Mouse (Mus musculus) midbrain, embryonic 14.5 days (tissue): ENCODE results near the gene Slc39a9. TPM values are rescaled to one million over a fixed set of nuclear protein-coding genes. Genes with fewer than 3 reads are reported as not detected.
A peak's percentile ranks its signal among the peaks of the same experiment; 100 is the strongest.

Experiments
- ATAC-seq: fragments of 200-750 bp; cut with Nextera tagmentation; 2 replicates; pipeline ENCODE4 v1.8.0; 2017; ENCODE audit warnings: moderate number of reproducible peaks, moderate library complexity; ENCODE audit not compliant: low FRiP score, low TSS enrichment
- DNase-seq: peaks from one replicate; pipeline ENCODE4 v3.0.0-alpha.2; 2015
- H3K27ac ChIP-seq: fragments of 300-500 bp; sonication (generic); replicated peaks from 2 replicates; pipeline ENCODE4 v1.5.1; 2014; ENCODE audit warnings: mild to moderate bottlenecking, low read depth, low read length, moderate library complexity
- H3K27me3 ChIP-seq: fragments of 300-500 bp; sonication (generic); 2 replicates; pipeline ENCODE4 v1.6.1; 2014; ENCODE audit warnings: low read length, control low read depth, mixed read lengths; ENCODE audit not compliant: control insufficient read depth, insufficient read depth
- H3K36me3 ChIP-seq: fragments of 300-500 bp; sonication (generic); 2 replicates; pipeline ENCODE4 v1.6.1; 2014; ENCODE audit warnings: low read length, control low read depth; ENCODE audit not compliant: control insufficient read depth, insufficient read depth
- H3K4me1 ChIP-seq: fragments of 300-500 bp; sonication (generic); 2 replicates; pipeline ENCODE4 v1.6.1; 2014; ENCODE audit warnings: mild to moderate bottlenecking, antibody characterized with exemption, low read length, control low read depth; ENCODE audit not compliant: control insufficient read depth, insufficient read depth
- H3K4me2 ChIP-seq: fragments of 300-500 bp; sonication (generic); 2 replicates; pipeline ENCODE4 v1.6.1; 2014; ENCODE audit warnings: mild to moderate bottlenecking, low read length, moderate library complexity
- H3K4me3 ChIP-seq: fragments of 300-500 bp; sonication (generic); replicated peaks from 2 replicates; pipeline ENCODE4 v1.5.1; 2014; ENCODE audit warnings: low read depth, low read length
- H3K9ac ChIP-seq: fragments of 300-500 bp; sonication (generic); replicated peaks from 2 replicates; pipeline ENCODE4 v1.6.1; 2014; ENCODE audit warnings: mild to moderate bottlenecking, low read length, moderate library complexity
- H3K9me3 ChIP-seq: fragments of 300-500 bp; sonication (generic); 2 replicates; pipeline ENCODE4 v1.6.1; 2016; ENCODE audit warnings: low read length, control low read depth, mixed read lengths; ENCODE audit not compliant: control insufficient read depth
- WGBS: fragments of 180-500 bp; shearing (Covaris S2); extraction: QIAGEN DNeasy Blood & Tissue Kit; methylation state at CpG from one replicate; pipeline ENCODE4 v1.1.7; 2014; 5-methylcytosine and 5-hydroxymethylcytosine counted together
- polyA plus RNA-seq: library from polyadenylated mRNA; unstranded; fragments of >200 nt; fragmentation: Nextera tagmentation; extraction: Ambion mirVana; gene quantifications from 2 replicates; pipeline ENCODE4 v1.2.1, GENCODE M21; 2014

Gene Slc39a9
- polyA plus RNA-seq, 1 experiment from 2014 or later, result 29.5 TPM

- H3K9me3 ChIP-seq, result no peaks in the 10 kb centered on the region
- no peak overlapping the region for H3K4me3 ChIP-seq
- ATAC-seq, result no peak
- peaks cover 40% of the 10 kb centered on the region for H3K36me3 ChIP-seq
- no peak overlapping the region for H3K4me2 ChIP-seq
- WGBS, result 95% methylated on average over 5 of the region's 5 CpGs
- no peak overlapping the region for H3K9ac ChIP-seq
- no peaks in the 10 kb centered on the region for H3K4me1 ChIP-seq
- H3K27ac ChIP-seq, result no peak overlapping the region
- DNase-seq, result no peak
- no peaks in the 10 kb centered on the region for H3K27me3 ChIP-seq
Measured at GRCm38 (mm10) chr12:80602432-80602831, 41.3 kb upstream of the Slc39a9 start.

- Histone ChIP-seq H3K4me2 (no peak overlapping the region), H3K9me3 (no peaks in the 10 kb centered on the region), H3K36me3 (peaks cover 31% of the 10 kb centered on the region), H3K27ac (no peak overlapping the region), H3K27me3 (no peaks in the 10 kb centered on the region), H3K4me1 (no peaks in the 10 kb centered on the region), H3K9ac (no peak overlapping the region), H3K4me3 (no peak overlapping the region)
- 72% methylated on average over 4 of the region's 4 CpGs for WGBS
- ATAC-seq (no peak), DNase-seq (no peak)
Measured at GRCm38 (mm10) chr12:80603566-80603965, 40.1 kb upstream of the Slc39a9 start.

- no peak for DNase-seq
- Histone ChIP-seq H3K9ac (no peak overlapping the region), H3K27me3 (no peaks in the 10 kb centered on the region), H3K9me3 (no peaks in the 10 kb centered on the region), H3K4me3 (no peak overlapping the region), H3K4me2 (no peak overlapping the region), H3K36me3 (peaks cover 25% of the 10 kb centered on the region), H3K4me1 (no peaks in the 10 kb centered on the region), H3K27ac (0 out of 2 replicates have a peak overlapping the region, but pooled peaks have one; percentile 20)
- WGBS, result 62% methylated on average over 2 of the region's 2 CpGs
- ATAC-seq, result no peak
Measured at GRCm38 (mm10) chr12:80604218-80604617, 39.5 kb upstream of the Slc39a9 start.

DNA sequence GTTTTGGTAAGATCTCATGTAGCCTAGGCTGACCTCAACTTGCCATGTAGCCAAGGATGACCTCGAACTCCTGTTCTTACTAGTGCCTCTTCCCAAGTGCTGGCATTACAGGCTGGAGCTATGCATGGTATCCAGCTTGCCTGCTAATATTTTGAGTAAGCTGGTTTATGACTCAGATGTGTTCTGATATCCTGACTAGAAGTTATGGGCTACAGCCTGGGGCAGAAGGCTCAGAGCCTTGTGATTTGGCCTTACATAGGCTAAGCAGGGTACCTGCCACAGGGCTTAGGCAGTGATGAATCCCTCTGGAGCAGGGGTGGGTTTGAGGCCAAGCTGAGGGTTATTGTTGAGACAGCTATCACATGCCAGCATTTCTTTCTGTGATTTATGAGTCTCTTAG lies 35.1 kb upstream of the Slc39a9 start:
- DNase-seq (no peak), ATAC-seq (no peak)
- no peak overlapping the region for H3K9ac ChIP-seq
- no peaks in the 10 kb centered on the region for H3K27me3 ChIP-seq
- 90% methylated on average over 1 of the region's 1 CpGs for WGBS
- no peaks in the 10 kb centered on the region for H3K9me3 ChIP-seq
- no peaks in the 10 kb centered on the region; the same call in 1 of the 2 replicates for H3K36me3 ChIP-seq
- no peaks in the 10 kb centered on the region for H3K4me1 ChIP-seq
- no peak overlapping the region for H3K4me3 ChIP-seq
- no peak overlapping the region for H3K4me2 ChIP-seq
- H3K27ac ChIP-seq, result no peak overlapping the region

DNA sequence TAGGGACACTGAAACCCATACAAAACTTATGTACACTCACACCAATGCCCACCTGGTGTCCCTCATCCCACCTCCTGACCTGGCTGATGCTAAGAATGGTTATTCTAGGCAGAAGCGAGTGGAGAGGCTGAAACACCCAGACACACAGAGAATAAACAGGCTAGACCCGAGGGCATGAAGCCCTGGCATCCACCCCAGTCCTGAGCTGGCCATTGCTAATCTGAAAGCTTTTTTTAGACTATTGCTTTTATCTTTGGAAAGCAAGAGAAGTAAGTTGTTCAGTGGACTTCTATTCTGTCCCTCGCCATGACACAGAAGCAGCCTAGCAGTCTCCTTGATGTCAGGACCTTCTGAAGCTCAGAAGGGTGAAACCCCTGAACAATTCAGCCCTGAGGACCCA lies 33.8 kb upstream of the Slc39a9 start:
- no peak overlapping the region for H3K4me2 ChIP-seq
- no peak overlapping the region for H3K9ac ChIP-seq
- no peak overlapping the region for H3K4me3 ChIP-seq
- H3K36me3 ChIP-seq, result no peaks in the 10 kb centered on the region
- WGBS, result 80% methylated on average over 3 of the region's 3 CpGs
- H3K9me3 ChIP-seq, result no peaks in the 10 kb centered on the region
- H3K4me1 ChIP-seq, result no peaks in the 10 kb centered on the region
- H3K27ac ChIP-seq, result no peak overlapping the region
- ATAC-seq, result no peak
- H3K27me3 ChIP-seq, result no peaks in the 10 kb centered on the region
- no peak for DNase-seq

GRCm38 (mm10) chr12:80612113-80612791 lies 31.4 kb upstream of the Slc39a9 start:
- Histone ChIP-seq H3K9me3 (no peaks in the 10 kb centered on the region), H3K4me1 (no peaks in the 10 kb centered on the region), H3K27me3 (no peaks in the 10 kb centered on the region), H3K27ac (peak overlapping the region; percentile 64), H3K36me3 (no peaks in the 10 kb centered on the region), H3K4me2 (no peak overlapping the region), H3K9ac (no peak overlapping the region), H3K4me3 (no peak overlapping the region)
- ATAC-seq (no peak), DNase-seq (peak; percentile 54)
- 53% methylated on average over 9 of the region's 9 CpGs for WGBS

GRCm38 (mm10) chr12:80615371-80616257 lies 28.1 kb upstream of the Slc39a9 start:
- 61% methylated on average over 7 of the region's 7 CpGs for WGBS
- no peak for ATAC-seq
- DNase-seq, result no peak

DNA sequence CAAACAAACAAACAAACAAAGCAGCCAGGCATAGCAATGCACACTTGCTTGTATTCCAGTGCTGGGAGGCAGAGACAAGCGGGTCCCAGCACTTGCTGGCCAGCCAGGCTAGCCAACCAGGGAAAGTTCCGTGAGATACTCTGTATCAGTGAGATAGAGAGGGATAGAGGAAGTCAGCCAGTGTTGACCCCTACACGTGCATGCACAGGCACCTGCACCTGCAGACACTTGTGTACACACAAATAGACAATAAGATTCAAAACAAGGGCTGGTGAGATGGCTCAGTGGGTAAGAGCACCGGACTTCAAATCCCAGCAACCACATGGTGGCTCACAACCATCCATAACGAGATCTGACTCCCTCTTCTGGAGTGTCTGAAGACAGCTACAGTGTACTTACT lies 23.2 kb upstream of the Slc39a9 start:
- H3K27ac ChIP-seq, result no peak overlapping the region
- H3K4me3 ChIP-seq, result no peak overlapping the region
- no peaks in the 10 kb centered on the region for H3K27me3 ChIP-seq
- H3K4me2 ChIP-seq, result no peak overlapping the region
- H3K36me3 ChIP-seq, result no peaks in the 10 kb centered on the region
- no peaks in the 10 kb centered on the region for H3K4me1 ChIP-seq
- H3K9me3 ChIP-seq, result no peaks in the 10 kb centered on the region
- 79% methylated on average over 5 of the region's 5 CpGs for WGBS
- ATAC-seq (no peak), DNase-seq (no peak)
- no peak overlapping the region for H3K9ac ChIP-seq

More at GRCm38 (mm10) chr12:80615371-80616257, 28.1 kb upstream of the Slc39a9 start:
- Histone ChIP-seq H3K9ac (no peak overlapping the region), H3K27ac (no peak overlapping the region), H3K9me3 (no peaks in the 10 kb centered on the region), H3K4me1 (no peaks in the 10 kb centered on the region), H3K4me2 (no peak overlapping the region), H3K27me3 (no peaks in the 10 kb centered on the region), H3K36me3 (no peaks in the 10 kb centered on the region), H3K4me3 (no peak overlapping the region)
